Mouse (Mus musculus): ENCODE data around the gene Cacna1e. TPM values are rescaled to one million over a fixed set of nuclear protein-coding genes. Genes with fewer than 3 reads are reported as not detected.

Gene Cacna1e
- polyA plus RNA-seq, 1 experiment from 2014 or later, result 1.8 TPM

DNA sequence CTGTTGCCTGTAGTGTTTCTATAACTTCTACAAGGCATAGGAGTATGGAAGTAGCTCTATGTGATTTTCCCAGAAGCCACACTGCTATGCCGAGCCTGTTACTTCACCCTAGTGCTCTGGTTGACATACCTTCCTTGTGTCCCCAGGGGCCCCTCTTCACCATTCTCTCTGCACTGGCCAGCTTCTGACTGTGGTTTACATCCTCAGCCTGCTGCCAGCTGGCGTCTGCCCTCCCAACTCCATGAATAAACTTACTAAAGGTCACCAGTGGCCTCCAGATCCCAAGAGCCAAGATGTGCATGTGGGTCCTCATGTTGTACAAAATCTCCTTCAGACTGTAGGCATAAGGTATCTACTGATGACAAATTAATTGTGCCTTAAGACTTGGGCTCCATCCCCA lies 230.3 kb downstream of the Cacna1e start:
- H3K9ac ChIP-seq, result no peak overlapping the region
- H3K4me1 ChIP-seq, result no peaks in the 10 kb centered on the region
- H3K36me3 ChIP-seq, result no peaks in the 10 kb centered on the region
- no peak overlapping the region for H3K4me3 ChIP-seq
- no peak overlapping the region for H3K27ac ChIP-seq
- H3K4me2 ChIP-seq, result no peak overlapping the region
- no peaks in the 10 kb centered on the region for H3K9me3 ChIP-seq
- 68% methylated on average over 2 of the region's 2 CpGs for WGBS
- no peak for ATAC-seq (ENCODE audit: insufficient number of reproducible peaks, insufficient read depth, low FRiP score, low TSS enrichment, low read depth)
- H3K27me3 ChIP-seq, result no peaks in the 10 kb centered on the region

DNA sequence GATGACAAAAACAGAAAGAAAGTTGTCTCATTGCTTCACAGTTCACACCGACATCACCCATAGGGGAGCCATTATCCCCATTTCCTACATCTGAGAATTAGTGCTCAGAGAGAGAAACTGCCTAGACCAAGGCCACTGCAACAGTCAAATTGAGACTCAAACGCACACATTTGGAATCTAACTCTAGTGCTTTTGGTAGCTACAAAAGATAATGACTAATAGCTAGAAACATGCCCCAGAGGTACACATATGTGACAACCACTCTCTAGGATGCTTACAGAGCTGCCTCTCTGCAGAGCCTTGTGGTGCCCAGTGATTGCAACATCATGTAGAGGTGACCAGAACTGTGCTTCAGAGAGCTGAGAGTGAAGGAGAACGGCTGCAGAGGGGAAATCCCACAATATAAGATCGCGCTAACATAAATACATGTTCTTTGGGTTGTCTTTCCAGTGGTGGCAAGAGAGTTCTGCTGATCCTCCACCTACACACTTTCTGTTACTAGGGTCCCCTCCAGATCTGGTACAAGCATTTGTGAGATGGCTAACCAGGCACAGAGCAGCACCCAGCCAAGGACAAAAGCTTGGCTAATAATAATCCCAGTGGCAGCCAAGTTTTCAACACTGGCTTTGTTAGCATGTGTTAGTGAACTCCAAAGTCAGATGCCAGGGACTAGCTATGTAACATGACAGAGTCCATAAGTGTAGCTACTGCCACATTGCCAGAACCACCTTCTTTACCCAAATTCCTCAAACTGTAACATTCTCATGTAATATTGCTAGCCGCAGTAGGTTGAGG lies 237.9 kb downstream of the Cacna1e start:
- Histone ChIP-seq H3K27ac (no peak overlapping the region), H3K4me2 (no peak overlapping the region), H3K9me3 (no peaks in the 10 kb centered on the region), H3K36me3 (no peaks in the 10 kb centered on the region), H3K4me3 (no peak overlapping the region), H3K4me1 (no peaks in the 10 kb centered on the region), H3K9ac (no peak overlapping the region), H3K27me3 (no peaks in the 10 kb centered on the region; the same call in 1 of the 2 replicates)
- ATAC-seq (ENCODE audit: insufficient number of reproducible peaks, insufficient read depth, low FRiP score, low TSS enrichment, low read depth), result no peak
- WGBS, result 84% methylated on average over 6 of the region's 6 CpGs

DNA sequence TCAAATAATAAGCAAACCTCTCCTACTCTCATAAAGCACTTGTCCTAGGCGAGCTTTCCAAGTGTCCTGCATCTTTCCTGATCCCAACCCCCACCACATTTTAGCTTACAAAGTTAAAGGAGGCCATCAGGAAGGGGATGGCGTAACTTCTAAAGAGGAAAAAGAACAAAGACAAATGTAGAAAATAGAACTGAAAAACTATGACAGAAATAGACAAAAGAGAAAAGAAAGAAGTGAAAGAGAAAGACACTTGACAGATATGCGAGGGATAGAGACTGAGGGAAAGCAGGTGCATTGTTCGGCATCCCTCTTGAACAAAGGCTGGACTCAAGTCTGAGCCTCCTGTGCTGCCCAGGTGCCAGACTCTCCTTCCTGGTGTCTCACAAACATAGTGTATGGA lies 246.5 kb downstream of the Cacna1e start:
- Histone ChIP-seq H3K4me3 (no peak overlapping the region), H3K27me3 (no peaks in the 10 kb centered on the region), H3K9me3 (no peaks in the 10 kb centered on the region), H3K4me1 (no peaks in the 10 kb centered on the region; the same call in 1 of the 2 replicates), H3K4me2 (no peak overlapping the region), H3K27ac (no peak overlapping the region), H3K36me3 (no peaks in the 10 kb centered on the region), H3K9ac (no peak overlapping the region)
- 79% methylated on average over 4 of the region's 4 CpGs for WGBS
- ATAC-seq (ENCODE audit: insufficient number of reproducible peaks, insufficient read depth, low FRiP score, low TSS enrichment, low read depth), result no peak

DNA sequence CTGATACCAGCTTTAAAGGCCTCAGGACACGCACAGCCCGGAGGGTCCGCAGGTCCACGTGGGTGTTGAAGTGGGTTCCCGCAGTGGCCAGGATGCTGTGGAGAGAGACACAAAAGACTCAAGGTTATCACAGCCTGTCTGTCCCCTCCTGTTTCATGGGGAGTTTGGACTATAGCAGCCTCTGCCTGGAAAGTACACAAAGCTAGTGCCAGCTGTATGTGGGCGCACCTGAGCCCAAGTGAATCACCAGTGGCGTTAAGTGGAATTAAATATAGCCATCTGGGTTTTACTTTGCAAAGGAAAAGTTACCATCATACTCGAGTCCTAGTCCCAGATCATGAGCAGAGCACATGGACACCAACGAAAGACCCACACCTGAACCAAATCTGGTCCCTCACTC lies 248.5 kb downstream of the Cacna1e start:
- Histone ChIP-seq H3K36me3 (no peaks in the 10 kb centered on the region), H3K4me1 (no peaks in the 10 kb centered on the region; the same call in 1 of the 2 replicates), H3K4me2 (no peak overlapping the region), H3K4me3 (no peak overlapping the region), H3K9ac (no peak overlapping the region), H3K27ac (no peak overlapping the region), H3K27me3 (no peaks in the 10 kb centered on the region), H3K9me3 (no peaks in the 10 kb centered on the region)
- ATAC-seq (ENCODE audit: insufficient number of reproducible peaks, insufficient read depth, low FRiP score, low TSS enrichment, low read depth), result no peak
- 91% methylated on average over 9 of the region's 9 CpGs for WGBS

DNA sequence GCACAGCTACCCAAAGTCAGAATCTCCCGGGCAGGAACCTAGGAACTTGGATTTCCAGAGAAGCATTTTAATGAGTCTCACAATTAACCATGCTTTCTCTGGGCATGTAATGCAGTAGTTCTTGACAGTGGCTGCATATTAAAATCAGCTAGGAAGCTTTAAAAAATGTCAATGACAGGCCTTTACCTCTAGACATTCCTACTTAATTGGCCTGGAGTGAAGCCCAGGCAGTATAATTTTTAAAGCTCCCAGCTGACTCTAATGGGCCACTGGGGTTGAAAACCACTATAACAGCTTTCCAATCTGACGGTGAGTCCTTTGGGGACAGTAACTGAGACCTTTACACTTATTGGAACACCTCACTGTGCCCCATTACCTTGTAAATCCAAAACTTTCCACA lies 251.4 kb downstream of the Cacna1e start:
- Histone ChIP-seq H3K4me3 (no peak overlapping the region), H3K27ac (no peak overlapping the region), H3K9ac (no peak overlapping the region), H3K27me3 (no peaks in the 10 kb centered on the region), H3K4me2 (no peak overlapping the region), H3K4me1 (no peaks in the 10 kb centered on the region; the same call in 1 of the 2 replicates), H3K36me3 (no peaks in the 10 kb centered on the region), H3K9me3 (no peaks in the 10 kb centered on the region)
- no peak for ATAC-seq (ENCODE audit: insufficient number of reproducible peaks, insufficient read depth, low FRiP score, low TSS enrichment, low read depth)
- 46% methylated on average over 2 of the region's 2 CpGs for WGBS

DNA sequence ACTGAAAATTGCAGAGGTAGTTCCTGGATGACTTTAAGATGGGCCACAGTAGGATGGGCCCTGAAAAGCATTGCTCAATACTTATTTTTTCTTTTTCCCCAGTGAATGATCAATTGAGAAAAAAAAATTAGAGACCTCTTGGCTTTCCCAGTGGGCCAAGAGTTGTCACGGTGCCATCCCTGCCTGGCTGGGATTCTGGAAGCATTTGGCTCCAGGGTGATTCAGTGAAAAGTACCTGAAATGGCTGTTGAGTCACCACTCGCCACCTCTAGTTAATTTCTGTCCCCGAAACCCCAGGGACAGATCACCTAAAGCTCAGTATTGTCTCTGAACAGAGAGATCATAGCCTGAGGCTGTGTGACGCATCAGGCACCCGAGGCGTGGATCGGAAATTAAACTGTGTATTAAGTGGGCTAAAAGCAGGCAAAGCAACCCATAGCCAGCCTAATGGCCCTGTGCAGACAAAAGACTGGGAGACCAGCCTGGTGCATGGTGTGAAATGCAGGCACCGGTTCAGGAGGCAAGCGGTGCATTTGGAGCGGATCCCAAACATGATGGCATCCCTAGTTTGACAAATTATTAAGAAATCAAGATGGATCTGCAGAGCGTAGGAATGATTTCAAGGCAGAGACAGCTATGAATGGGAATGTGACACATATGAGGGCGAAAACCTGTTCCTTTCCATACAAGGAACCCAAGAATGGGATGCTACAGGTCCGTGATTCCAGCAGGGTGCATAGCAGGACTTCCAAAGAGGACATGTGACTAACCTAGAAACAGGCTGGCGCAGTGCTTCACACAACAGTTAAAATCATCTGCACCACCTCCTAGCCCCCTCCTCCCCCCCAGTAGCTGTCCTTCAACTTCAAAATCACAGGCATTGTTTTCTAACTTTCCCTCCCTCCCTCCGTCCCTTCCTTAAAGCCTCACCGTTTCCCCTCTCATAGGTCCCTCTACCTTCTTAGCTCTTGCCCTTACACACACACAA lies 261.3 kb downstream of the Cacna1e start:
- Histone ChIP-seq H3K4me2 (no peak overlapping the region), H3K4me3 (no peak overlapping the region), H3K9ac (no peak overlapping the region), H3K27me3 (no peaks in the 10 kb centered on the region), H3K9me3 (no peaks in the 10 kb centered on the region), H3K27ac (no peak overlapping the region), H3K4me1 (no peaks in the 10 kb centered on the region), H3K36me3 (no peaks in the 10 kb centered on the region)
- 81% methylated on average over 16 of the region's 16 CpGs for WGBS
- ATAC-seq (ENCODE audit: insufficient number of reproducible peaks, insufficient read depth, low FRiP score, low TSS enrichment, low read depth), result no peak

DNA sequence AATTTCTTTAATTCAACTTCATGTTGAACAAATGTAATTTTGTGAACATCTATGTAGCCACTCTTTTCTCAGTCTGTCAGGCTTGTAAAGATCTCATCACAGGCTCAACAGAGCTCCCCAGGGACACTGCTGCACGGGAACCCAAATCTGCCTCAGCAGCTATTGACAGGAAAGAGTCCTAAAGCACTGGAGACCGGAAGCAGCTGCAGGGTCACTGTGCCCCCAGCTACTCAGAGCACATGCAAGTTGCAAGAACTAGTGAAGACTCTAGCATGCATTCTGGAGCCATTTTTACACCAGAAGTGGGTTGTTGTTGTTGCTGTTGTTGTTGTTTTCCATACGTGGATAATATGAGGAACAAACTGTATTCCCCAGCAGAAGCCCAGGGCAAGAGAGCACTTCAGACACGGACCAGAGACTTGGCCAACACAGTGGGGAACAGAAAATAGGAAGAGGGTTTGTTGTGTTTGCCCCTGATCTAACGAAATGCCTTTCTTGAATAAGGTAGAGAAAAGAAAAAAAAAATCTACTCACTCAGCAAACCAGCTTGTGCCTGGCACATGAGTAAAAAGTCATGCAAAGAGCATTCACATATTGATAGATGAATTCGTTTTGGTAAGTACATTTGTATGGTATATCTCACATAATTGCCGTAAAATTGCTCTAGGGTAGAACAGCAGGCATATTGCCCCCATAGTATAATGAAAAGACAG lies 266.4 kb downstream of the Cacna1e start:
- no peak for ATAC-seq (ENCODE audit: insufficient number of reproducible peaks, insufficient read depth, low FRiP score, low TSS enrichment, low read depth)
- Histone ChIP-seq H3K4me3 (no peak overlapping the region), H3K27me3 (no peaks in the 10 kb centered on the region), H3K9ac (no peak overlapping the region), H3K36me3 (no peaks in the 10 kb centered on the region), H3K4me1 (no peaks in the 10 kb centered on the region), H3K9me3 (no peaks in the 10 kb centered on the region), H3K27ac (no peak overlapping the region), H3K4me2 (no peak overlapping the region)
- WGBS, result 56% methylated on average over 7 of the region's 7 CpGs

DNA sequence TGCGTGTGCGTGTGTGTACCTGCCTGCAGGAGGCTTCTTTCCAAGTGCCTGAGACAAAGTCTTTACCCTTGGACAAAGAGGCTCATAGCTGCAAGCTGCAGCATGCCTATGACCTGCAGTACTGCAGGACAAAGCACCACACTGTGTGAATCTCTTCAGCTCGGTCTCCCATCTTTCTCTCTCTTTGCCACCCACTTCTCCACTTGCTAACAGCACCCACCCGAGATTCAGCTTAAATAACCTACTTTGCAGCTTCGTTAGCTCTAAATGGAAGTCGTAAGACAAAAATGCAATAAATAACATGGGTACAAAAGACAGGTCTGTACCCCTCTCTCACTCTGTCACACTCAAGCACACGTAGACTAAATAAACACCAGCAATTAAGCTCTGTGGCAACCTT lies 268.5 kb downstream of the Cacna1e start:
- 72% methylated on average over 7 of the region's 7 CpGs for WGBS
- Histone ChIP-seq H3K27me3 (no peaks in the 10 kb centered on the region), H3K27ac (no peak overlapping the region), H3K9ac (no peak overlapping the region), H3K4me3 (no peak overlapping the region), H3K36me3 (no peaks in the 10 kb centered on the region), H3K4me1 (no peaks in the 10 kb centered on the region), H3K4me2 (no peak overlapping the region), H3K9me3 (no peaks in the 10 kb centered on the region)
- ATAC-seq (ENCODE audit: insufficient number of reproducible peaks, insufficient read depth, low FRiP score, low TSS enrichment, low read depth), result no peak

DNA sequence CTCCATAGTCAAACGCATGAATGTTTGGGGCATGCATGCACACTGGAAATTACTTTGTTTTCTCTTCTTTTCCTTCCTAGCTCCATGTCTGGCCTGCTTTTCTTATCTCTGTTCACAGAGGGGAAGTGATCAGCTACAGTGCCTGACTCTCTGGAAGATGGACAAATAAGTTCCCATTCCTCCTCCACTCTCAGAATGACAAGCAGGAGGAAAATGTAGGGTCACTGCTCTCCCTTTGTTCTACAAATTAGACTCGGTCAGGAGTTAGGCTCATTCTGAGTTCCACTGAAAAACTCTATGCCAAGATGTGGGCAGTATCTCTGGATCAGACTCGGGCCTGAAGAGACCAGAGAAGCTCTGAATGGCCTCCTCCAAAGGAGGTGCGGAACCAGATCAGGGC lies 275.8 kb downstream of the Cacna1e start:
- Histone ChIP-seq H3K4me2 (no peak overlapping the region), H3K27ac (no peak overlapping the region), H3K4me3 (no peak overlapping the region), H3K9me3 (no peaks in the 10 kb centered on the region), H3K4me1 (no peaks in the 10 kb centered on the region), H3K9ac (no peak overlapping the region), H3K36me3 (no peaks in the 10 kb centered on the region), H3K27me3 (no peaks in the 10 kb centered on the region)
- no peak for ATAC-seq (ENCODE audit: insufficient number of reproducible peaks, insufficient read depth, low FRiP score, low TSS enrichment, low read depth)
- WGBS, result 67% methylated on average over 4 of the region's 4 CpGs

DNA sequence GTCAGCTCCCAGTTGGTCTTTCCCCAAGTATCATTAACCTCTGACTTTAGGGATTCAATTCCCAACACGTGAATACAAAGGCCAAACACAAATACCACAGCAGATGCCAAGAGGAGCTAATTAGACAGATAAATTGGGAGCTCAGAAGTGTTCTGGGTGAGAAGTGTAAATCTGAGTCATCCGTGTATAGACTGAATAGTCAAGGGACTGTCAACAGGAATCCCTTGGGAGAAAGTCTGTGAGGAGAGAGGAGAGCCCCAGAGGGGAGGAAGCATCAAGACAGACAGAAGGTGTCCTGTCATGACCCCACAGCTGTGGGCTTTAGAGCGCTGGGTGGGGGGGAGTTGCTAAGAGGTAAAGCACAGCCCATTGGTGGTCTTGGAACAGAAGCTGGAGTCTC lies 276.9 kb downstream of the Cacna1e start:
- WGBS, result 61% methylated on average over 3 of the region's 3 CpGs
- Histone ChIP-seq H3K9me3 (no peaks in the 10 kb centered on the region), H3K27ac (no peak overlapping the region), H3K27me3 (no peaks in the 10 kb centered on the region), H3K4me1 (no peaks in the 10 kb centered on the region), H3K36me3 (no peaks in the 10 kb centered on the region), H3K4me3 (no peak overlapping the region), H3K4me2 (no peak overlapping the region), H3K9ac (no peak overlapping the region)
- no peak for ATAC-seq (ENCODE audit: insufficient number of reproducible peaks, insufficient read depth, low FRiP score, low TSS enrichment, low read depth)

DNA sequence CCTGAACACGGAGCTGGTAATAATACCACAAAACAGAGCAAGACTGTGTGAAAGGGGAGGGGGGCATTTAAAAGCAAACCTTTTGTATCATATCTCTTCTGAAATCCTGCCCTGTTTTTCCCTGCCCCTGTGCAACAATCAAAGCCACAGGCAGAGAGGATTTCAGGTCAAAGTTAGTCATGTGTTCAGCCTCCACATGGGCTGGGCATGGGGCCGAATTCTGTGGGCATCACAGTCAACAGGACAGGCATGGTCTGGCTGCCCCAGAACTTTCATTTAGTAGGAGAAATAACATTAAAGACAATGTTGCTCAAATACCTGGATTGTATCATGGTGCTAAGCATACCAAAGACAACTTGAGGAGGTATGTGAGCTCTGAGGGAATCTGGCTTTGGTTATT lies 278.7 kb downstream of the Cacna1e start:
- ATAC-seq (ENCODE audit: insufficient number of reproducible peaks, insufficient read depth, low FRiP score, low TSS enrichment, low read depth), result no peak
- Histone ChIP-seq H3K4me1 (no peaks in the 10 kb centered on the region), H3K9ac (no peak overlapping the region), H3K9me3 (no peaks in the 10 kb centered on the region), H3K36me3 (no peaks in the 10 kb centered on the region), H3K27ac (no peak overlapping the region), H3K4me3 (no peak overlapping the region), H3K4me2 (no peak overlapping the region), H3K27me3 (no peaks in the 10 kb centered on the region)
- 96% methylated on average over 2 of the region's 2 CpGs for WGBS

All from embryonic facial prominence, embryonic 13.5 days (tissue).